Mouse (Mus musculus): ENCODE results near the gene Galnt17.

DNA sequence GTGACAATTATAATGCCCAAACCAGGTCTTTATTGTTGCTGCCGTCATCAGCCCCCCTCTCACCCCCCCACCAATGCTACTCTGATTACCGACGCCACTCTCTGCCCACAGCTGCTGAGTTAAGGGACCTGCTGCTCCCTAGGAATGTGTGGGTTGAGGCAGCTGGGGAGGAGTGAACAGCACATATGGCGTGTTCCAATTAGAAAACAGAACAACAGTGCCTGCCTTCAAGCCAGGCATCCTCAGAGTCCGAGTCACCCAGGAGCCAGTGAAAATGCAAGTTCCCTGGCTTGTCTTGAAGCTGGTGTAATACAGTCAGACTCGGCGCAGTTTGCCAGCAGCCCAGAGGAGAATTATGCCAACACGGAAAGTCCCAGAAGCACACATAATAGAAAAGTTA is 218.4 kb downstream of the Galnt17 start:
- no peak for TF ChIP-seq CTCF (IDR thresholded peaks at IDR 0.05; ENCODE audit: low read depth)
- no peak for TF ChIP-seq EP300 (optimal IDR thresholded peaks at IDR 0.05)

All from stomach, postnatal 0 days (tissue).